Mouse (Mus musculus) E14TG2a.4 (cell line): ENCODE data around the gene Map3k15.

Experiments
- CTCF ChIP-seq: conservative IDR thresholded peaks from 2 replicates; pipeline ENCODE4 v1.5.1; 2014; ENCODE audit warnings: low read length
- NANOG ChIP-seq: IDR thresholded peaks from 2 replicates; pipeline ENCODE4 v1.6.1; 2014; ENCODE audit warnings: borderline replicate concordance, low read length, mixed read lengths

- TF ChIP-seq CTCF (no peak), NANOG (peak; percentile 38; the same call in 1 of the 2 replicates)
Observed at GRCm38 (mm10) chrX:159943586-159943985, 44.6 kb upstream of the Map3k15 start.
